Mouse (Mus musculus) heart, postnatal 14 days (tissue): ENCODE data around the gene Trp53i13. TPM values are rescaled to one million over a fixed set of nuclear protein-coding genes. Genes with fewer than 3 reads are reported as not detected.
"Not testable (repeated sequence)": the region's sequence is repeated elsewhere in the genome, so short reads cannot be mapped to it uniquely, and the experiment has no call there.

Source experiments
- DNase-seq, 2 experiments: peaks; one replicate each; pipeline ENCODE4 v3.0.0; 2021 to 2022
- intact Hi-C: fragments of 180-260 bp; cut with DNase I; formaldehyde crosslinking; loops from one replicate; pipeline ENCODE4 v1.15.1; 2025
- long read RNA-seq, 2 experiments: library from polyadenylated mRNA; stranded (forward); transcript quantifications; one replicate each; pipeline ENCODE4 v2.0.0; 2021
- total RNA-seq, 2 experiments: library from RNA; stranded (reverse); gene quantifications; 2 replicates each; pipeline ENCODE4 v1.2.3; 2021

Trp53i13 gene
- total RNA-seq = 10 to 100 TPM in 1 of 2 experiments, 1 to 10 TPM in 1; 9.1 to 10.3 TPM
- long read RNA-seq, experiment 1, transcript Trp53i13-201 (7 exons, 1,463 nt) = major isoform, 8 of 31 reads
- long read RNA-seq, experiment 1, partial matches to known transcripts = 9 of 31 reads
- long read RNA-seq, experiment 1, other reads (novel, unspliced or antisense) = 14 of 31 reads
- long read RNA-seq, experiment 2, transcript Trp53i13-201 (7 exons, 1,463 nt) = major isoform, 20 of 42 reads
- long read RNA-seq, experiment 2, partial matches to known transcripts = 6 of 42 reads
- long read RNA-seq, experiment 2, other reads (novel, unspliced or antisense) = 16 of 42 reads

GRCm38 (mm10) chr11:77515637-77516552 lies at the start of gene Trp53i13:
TSS of gene Trp53i13 (minus strand) at chr11:77515980.
- no peak for DNase-seq
- intact Hi-C loops = loop anchor here (2.0 kb wide), 1 partner anchor 91 kb away; the partner anchor contains the start of gene Taok1

- intact Hi-C loops = no loop called here
- no peak for DNase-seq
Observed at GRCm38 (mm10) chr11:77545261-77545660, 29.5 kb upstream of the Trp53i13 start.

- intact Hi-C loops = no loop called here
- no peak for DNase-seq
Observed at GRCm38 (mm10) chr11:77532202-77532846, 16.5 kb upstream of the Trp53i13 start.

GRCm38 (mm10) chr11:77530862-77531261 lies 15.1 kb upstream of the Trp53i13 start:
- intact Hi-C loops = no loop called here
- DNase-seq = no peak

GRCm38 (mm10) chr11:77529644-77530043 lies 13.9 kb upstream of the Trp53i13 start:
- intact Hi-C loops = no loop called here
- DNase-seq = no peak

GRCm38 (mm10) chr11:77528420-77528819 lies 12.6 kb upstream of the Trp53i13 start:
- DNase-seq, intact Hi-C loops: not testable (repeated sequence)

GRCm38 (mm10) chr11:77525804-77526486 lies 10.2 kb upstream of the Trp53i13 start:
- DNase-seq = no peak
- intact Hi-C loops = no loop called here

GRCm38 (mm10) chr11:77520601-77521529 lies 5.1 kb upstream of the Trp53i13 start:
- no peak for DNase-seq
- intact Hi-C loops = no loop called here

- intact Hi-C loops = no loop called here
- no peak for DNase-seq
Observed at GRCm38 (mm10) chr11:77519043-77519442, 3.3 kb upstream of the Trp53i13 start, which contains the start of gene Gm10392. TSS of gene Gm10392 (minus strand) at chr11:77519198.

- intact Hi-C loops = no loop called here
- DNase-seq = no peak
Observed at GRCm38 (mm10) chr11:77518051-77518798, 2.4 kb upstream of the Trp53i13 start.

- intact Hi-C loops = no loop called here
- no peak for DNase-seq
Observed at GRCm38 (mm10) chr11:77516553-77517425, 1.0 kb upstream of the Trp53i13 start.

GRCm38 (mm10) chr11:77514832-77515636 lies 746 bp downstream of the Trp53i13 start, which contains the start of gene Abhd15:
TSS of gene Abhd15 (plus strand) at chr11:77515121.
- intact Hi-C loops = loop anchor here (2.0 kb wide), 1 partner anchor 92 kb away; the partner anchor contains the start of gene Taok1

GRCm38 (mm10) chr11:77514281-77514831 lies 1.4 kb downstream of the Trp53i13 start:
- no peak for DNase-seq
- intact Hi-C loops = loop anchor here (2.0 kb wide), 1 partner anchor 92 kb away; the partner anchor contains the start of gene Taok1

More at GRCm38 (mm10) chr11:77514832-77515636, 746 bp downstream of the Trp53i13 start, which contains the start of gene Abhd15:
- DNase-seq = peak; percentile 86 to 90

GRCm38 (mm10) chr11:77513811-77514170 lies 2.0 kb downstream of the Trp53i13 start:
- intact Hi-C loops = loop anchor here (2.0 kb wide), 1 partner anchor 93 kb away; the partner anchor contains the start of gene Taok1
- peak in 1 of 2 experiments; percentile 22 for DNase-seq

GRCm38 (mm10) chr11:77512891-77513810 lies 2.6 kb downstream of the Trp53i13 start:
- DNase-seq = peak; percentile 89 to 93

More at GRCm38 (mm10) chr11:77512891-77513810, 2.6 kb downstream of the Trp53i13 start:
- intact Hi-C loops = no loop called here
